Mouse (Mus musculus) MEL (cell line): ENCODE results near the gene Ephb3.

Source experiments
- CHD2 ChIP-seq: IDR thresholded peaks from 2 replicates; pipeline ENCODE4 v1.6.1; 2011; ENCODE audit warnings: low read length, improper control_type of control experiment
- CTCF ChIP-seq, 3 experiments: IDR thresholded peaks in 2 of 3; conservative IDR thresholded peaks in 1 of 3; 2 replicates each; pipeline ENCODE4 v1.5.1; 2011 to 2012; ENCODE audit warnings: low read length in 3 of 3, low read depth in 2 of 3, mild to moderate bottlenecking in 2 of 3, improper control_type of control experiment in 1 of 3, inconsistent platforms in 1 of 3, mixed read lengths in 1 of 3, moderate library complexity in 1 of 3; ENCODE audit not compliant: control insufficient read depth in 1 of 3, insufficient read depth in 1 of 3, poor library complexity in 1 of 3, severe bottlenecking in 1 of 3
- GABPA ChIP-seq: IDR thresholded peaks from 2 replicates; pipeline ENCODE4 v1.6.1; 2012; ENCODE audit warnings: low read depth, mild to moderate bottlenecking, inconsistent platforms, low read length, improper control_type of control experiment, moderate library complexity
- NELFE ChIP-seq: IDR thresholded peaks from 2 replicates; pipeline ENCODE4 v1.6.1; 2011; ENCODE audit warnings: low read depth, low read length, improper control_type of control experiment
- UBTF ChIP-seq: IDR thresholded peaks from 2 replicates; pipeline ENCODE4 v1.6.1; 2012; ENCODE audit warnings: low read depth, mild to moderate bottlenecking, inconsistent platforms, low read length, improper control_type of control experiment, moderate library complexity, borderline replicate concordance; ENCODE audit not compliant: insufficient read depth
- USF2 ChIP-seq, 2 experiments: IDR thresholded peaks; 2 replicates each; pipeline ENCODE4 v1.6.1; 2011 to 2012; ENCODE audit warnings: improper control_type of control experiment in 2 of 2, low read length in 2 of 2, borderline replicate concordance in 1 of 2, inconsistent platforms in 1 of 2, low read depth in 1 of 2, mild to moderate bottlenecking in 1 of 2; ENCODE audit not compliant: insufficient read depth in 1 of 2

GRCm38 (mm10) chr16:21269775-21270174, 65.2 kb downstream of the Ephb3 start:
- no peak for TF ChIP-seq CTCF (IDR thresholded peaks at IDR 0.05 in 2 of 3, conservative IDR thresholded peaks at IDR 0.05 in 1 of 3; ENCODE audit: control insufficient read depth in 1 of 3, insufficient read depth in 1 of 3, low read depth in 2 of 3, low read length in 3 of 3, poor library complexity in 1 of 3, severe bottlenecking in 1 of 3)
- no peak for TF ChIP-seq USF2 (IDR thresholded peaks at IDR 0.05; ENCODE audit: borderline replicate concordance in 1 of 2, insufficient read depth in 1 of 2, low read depth in 1 of 2, low read length in 2 of 2)
- TF ChIP-seq GABPA: no peak
- no peak for TF ChIP-seq UBTF
- TF ChIP-seq NELFE: no peak
- no peak for TF ChIP-seq CHD2
